Mouse (Mus musculus): ENCODE data around the gene Dmgdh. TPM values are rescaled to one million over a fixed set of nuclear protein-coding genes. Genes with fewer than 3 reads are reported as not detected.

The Dmgdh gene
- polyA plus RNA-seq, 1 experiment: not detected

DNA sequence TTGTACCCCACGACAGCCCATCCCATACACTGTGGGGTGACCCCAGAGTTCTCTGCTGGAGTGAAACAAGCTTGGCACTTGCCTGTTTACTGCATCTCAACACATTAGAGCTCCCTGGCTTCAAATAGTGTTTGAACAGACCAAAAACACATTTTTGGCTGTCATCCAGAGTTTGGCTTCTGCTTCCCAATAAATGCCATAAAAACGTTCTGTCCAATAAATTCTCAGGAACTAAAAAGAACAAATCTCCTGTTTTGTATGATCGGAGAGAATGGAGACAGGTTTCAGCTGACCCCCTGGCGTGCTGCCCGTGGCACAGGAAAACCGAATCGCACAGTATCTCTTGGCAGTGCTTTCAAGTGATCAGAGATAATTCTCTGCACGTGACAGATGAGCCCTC, 113.4 kb downstream of the Dmgdh start:
- Histone ChIP-seq H3K4me3 (ENCODE audit: insufficient read depth, low read length) (no peak overlapping the region), H3K27ac (ENCODE audit: insufficient read depth, low read depth, low read length) (no peak overlapping the region), H3K4me1 (ENCODE audit: control insufficient read depth, insufficient read depth, low read length) (peaks cover 8% of the 10 kb centered on the region)
- TF ChIP-seq CTCF (IDR thresholded peaks at IDR 0.05; ENCODE audit: low read depth, low read length) (no peak), POLR2A (IDR thresholded peaks at IDR 0.05; ENCODE audit: borderline replicate concordance, low read depth, low read length) (no peak)

DNA sequence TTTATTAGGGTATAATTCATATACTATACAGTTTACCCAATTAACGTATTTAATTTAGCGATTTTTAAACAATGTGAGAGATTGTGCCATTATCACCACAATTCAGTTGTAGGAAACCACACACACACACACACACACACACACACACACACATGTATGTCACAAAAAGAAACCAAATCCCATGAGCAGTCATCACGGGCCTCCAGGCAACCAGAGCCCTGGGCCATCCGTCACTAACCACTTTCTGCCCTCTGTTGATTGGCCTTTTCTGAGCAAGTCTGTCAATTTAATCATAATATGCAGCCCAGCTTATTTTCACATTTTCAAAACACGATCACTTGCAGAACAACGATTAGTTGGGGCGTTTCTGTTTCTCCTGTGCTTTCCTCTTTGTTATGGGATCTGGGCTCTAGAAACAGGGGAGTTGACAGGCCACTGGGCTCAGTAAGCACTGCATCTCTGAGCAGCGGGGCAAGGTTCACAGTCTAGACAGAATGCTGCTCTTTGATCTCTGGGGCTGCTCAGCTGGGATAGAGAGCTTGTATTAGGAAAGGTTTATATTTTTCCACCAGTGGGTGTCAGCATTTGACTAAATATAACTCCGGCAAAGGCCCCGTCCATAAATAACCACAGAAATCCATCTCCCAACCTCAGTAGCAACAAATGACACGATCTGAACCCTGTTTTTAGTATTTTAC, 118.9 kb downstream of the Dmgdh start:
- H3K4me3 ChIP-seq (ENCODE audit: insufficient read depth, low read length): no peak overlapping the region
- no peak overlapping the region for H3K27ac ChIP-seq (ENCODE audit: insufficient read depth, low read depth, low read length)
- no peak for TF ChIP-seq CTCF (IDR thresholded peaks at IDR 0.05; ENCODE audit: low read depth, low read length)
- peaks cover 10% of the 10 kb centered on the region for H3K4me1 ChIP-seq (ENCODE audit: control insufficient read depth, insufficient read depth, low read length)

DNA sequence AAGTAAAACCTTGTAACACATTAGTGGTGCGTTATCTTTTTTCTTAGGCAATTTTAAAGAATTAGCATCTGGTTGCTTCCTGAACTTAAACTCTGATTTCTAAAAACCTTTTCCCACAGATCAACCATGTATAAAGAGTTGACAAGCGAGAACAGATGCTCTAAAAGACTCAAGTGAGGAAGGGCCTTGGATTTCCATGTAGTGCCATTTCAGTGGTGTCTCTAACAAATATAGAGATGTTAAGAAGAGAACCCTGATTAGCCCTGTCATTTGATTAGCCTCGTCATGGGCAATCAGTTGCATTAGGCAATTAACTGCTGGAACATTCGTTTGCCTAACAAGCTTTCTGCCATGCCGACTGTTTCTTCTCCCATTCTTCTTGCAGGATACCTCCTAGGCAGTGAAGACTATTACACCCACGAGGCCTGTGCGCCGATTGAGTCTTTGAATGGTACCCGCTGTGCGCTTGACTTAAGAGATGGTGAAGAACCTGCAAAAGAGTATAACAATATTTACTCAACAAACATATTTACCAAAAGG, 119.5 kb downstream of the Dmgdh start:
- TF ChIP-seq POLR2A (IDR thresholded peaks at IDR 0.05; ENCODE audit: borderline replicate concordance, low read depth, low read length) (no peak), CTCF (IDR thresholded peaks at IDR 0.05; ENCODE audit: low read depth, low read length) (no peak)
- peaks cover 10% of the 10 kb centered on the region for H3K4me1 ChIP-seq (ENCODE audit: control insufficient read depth, insufficient read depth, low read length)
- no peak overlapping the region for H3K4me3 ChIP-seq (ENCODE audit: insufficient read depth, low read length)
- no peak overlapping the region for H3K27ac ChIP-seq (ENCODE audit: insufficient read depth, low read depth, low read length)

DNA sequence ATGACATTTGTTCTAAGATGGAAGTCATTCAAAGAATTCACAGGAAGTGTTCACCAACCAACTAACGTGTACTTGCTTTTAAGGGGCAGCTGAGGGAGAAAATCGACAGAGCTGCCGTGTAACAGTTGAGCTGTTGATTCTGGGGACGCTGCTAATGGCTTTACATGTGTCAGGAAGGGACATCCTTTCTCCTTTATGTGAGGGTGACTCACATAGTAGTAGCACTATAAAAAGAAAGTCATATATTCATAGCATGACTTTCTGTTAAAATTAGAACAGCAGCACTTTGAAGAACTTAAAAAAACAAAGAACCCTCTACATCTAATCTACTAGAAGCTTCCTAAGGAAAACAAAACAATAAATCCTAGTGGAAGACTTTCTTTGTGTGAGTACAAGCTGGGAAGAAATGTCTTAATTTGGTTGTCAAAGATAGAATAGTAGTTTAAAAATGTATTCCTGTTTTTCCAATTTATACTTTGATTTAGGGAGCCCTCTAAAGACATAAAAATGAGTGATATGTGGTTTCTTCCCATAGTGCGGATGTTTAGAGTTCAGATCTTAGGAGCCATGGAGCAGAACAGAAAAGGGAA, 122.9 kb downstream of the Dmgdh start:
- TF ChIP-seq CTCF (IDR thresholded peaks at IDR 0.05; ENCODE audit: low read depth, low read length): no peak
- no peak for TF ChIP-seq POLR2A (IDR thresholded peaks at IDR 0.05; ENCODE audit: borderline replicate concordance, low read depth, low read length)
- H3K4me1 ChIP-seq (ENCODE audit: control insufficient read depth, insufficient read depth, low read length): peaks cover 10% of the 10 kb centered on the region
- H3K27ac ChIP-seq (ENCODE audit: insufficient read depth, low read depth, low read length): no peak overlapping the region
- no peak overlapping the region for H3K4me3 ChIP-seq (ENCODE audit: insufficient read depth, low read length)

Other genes starting within 250 kb of the Dmgdh start
- gene Jmy, start 174.6 kb upstream of the Dmgdh start, polyA plus RNA-seq (2012; ENCODE audit: insufficient read depth, insufficient read length, missing spikeins): 8.4 and 10.6 TPM in 2 replicates
- gene Bhmt, start 36.5 kb upstream of the Dmgdh start, polyA plus RNA-seq (2012; ENCODE audit: insufficient read depth, insufficient read length, missing spikeins): not detected in 2 replicates
- not detected in 2 replicates for gene Bhmt2, start 131 bp upstream of the Dmgdh start, polyA plus RNA-seq (2012; ENCODE audit: insufficient read depth, insufficient read length, missing spikeins)
- gene Arsb, start 97.2 kb downstream of the Dmgdh start, polyA plus RNA-seq (2012; ENCODE audit: insufficient read depth, insufficient read length, missing spikeins): 18.5 and 21.8 TPM in 2 replicates